Mouse (Mus musculus) heart, embryonic 15.5 days (tissue): ENCODE data around the gene Cyld. TPM values are rescaled to one million over a fixed set of nuclear protein-coding genes. Genes with fewer than 3 reads are reported as not detected.
"Not testable (repeated sequence)": the region's sequence is repeated elsewhere in the genome, so short reads cannot be mapped to it uniquely, and the experiment has no call there.

ENCODE experiments used
- ATAC-seq: fragments of 200-750 bp; cut with Nextera tagmentation; replicated peaks from 2 replicates; pipeline ENCODE4 v1.8.0; 2017; ENCODE audit warnings: low read depth, moderate TSS enrichment; ENCODE audit not compliant: insufficient number of reproducible peaks, insufficient read depth, low FRiP score
- H3K27ac ChIP-seq: fragments of 300-500 bp; sonication (generic); 2 replicates; pipeline ENCODE4 v1.5.1; 2015; ENCODE audit warnings: mild to moderate bottlenecking, inconsistent platforms
- H3K27me3 ChIP-seq: fragments of 300-500 bp; sonication (generic); 2 replicates; pipeline ENCODE4 v1.6.1; 2015; ENCODE audit warnings: inconsistent platforms
- H3K36me3 ChIP-seq: fragments of 300-500 bp; sonication (generic); 2 replicates; pipeline ENCODE4 v1.6.1; 2015; ENCODE audit warnings: mild to moderate bottlenecking, inconsistent platforms
- H3K4me1 ChIP-seq: fragments of 300-500 bp; sonication (generic); replicated peaks from 2 replicates; pipeline ENCODE4 v1.6.1; 2015; ENCODE audit warnings: inconsistent platforms
- H3K4me2 ChIP-seq: fragments of 300-500 bp; sonication (generic); 2 replicates; pipeline ENCODE4 v1.6.1; 2015; ENCODE audit warnings: inconsistent platforms, mild to moderate bottlenecking, moderate library complexity
- H3K4me3 ChIP-seq: fragments of 300-500 bp; sonication (generic); 2 replicates; pipeline ENCODE4 v1.5.1; 2015; ENCODE audit warnings: mild to moderate bottlenecking, inconsistent platforms
- H3K9ac ChIP-seq: fragments of 300-500 bp; sonication (generic); 2 replicates; pipeline ENCODE4 v1.6.1; 2015; ENCODE audit warnings: mild to moderate bottlenecking, inconsistent platforms
- H3K9me3 ChIP-seq: fragments of 300-500 bp; sonication (generic); replicated peaks from 2 replicates; pipeline ENCODE4 v1.6.1; 2016; ENCODE audit warnings: inconsistent platforms
- WGBS: fragments of 180-500 bp; shearing (Covaris S2); methylation state at CpG from one replicate; pipeline ENCODE4 v1.1.7; 2015; ENCODE audit warnings: mixed read lengths; 5-methylcytosine and 5-hydroxymethylcytosine counted together
- polyA plus RNA-seq: library from polyadenylated mRNA; unstranded; fragments of >200 nt; fragmentation: Nextera tagmentation; extraction: Ambion mirVana; gene quantifications from 2 replicates; pipeline ENCODE4 v1.2.1, GENCODE M21; 2015

Cyld gene
- 10.1 and 11.9 TPM in 2 replicates for polyA plus RNA-seq

- WGBS, result under 1% methylated on average over 80 of the region's 80 CpGs
- H3K27me3 ChIP-seq, result no peaks in the 10 kb centered on the region
- peak within 1 kb of the TSS; percentile 76 for H3K4me2 ChIP-seq
These were observed at the start of gene Cyld for GRCm38 (mm10) chr8:88696721-88697641. Cyld (plus strand) TSS chr8:88697028.

DNA sequence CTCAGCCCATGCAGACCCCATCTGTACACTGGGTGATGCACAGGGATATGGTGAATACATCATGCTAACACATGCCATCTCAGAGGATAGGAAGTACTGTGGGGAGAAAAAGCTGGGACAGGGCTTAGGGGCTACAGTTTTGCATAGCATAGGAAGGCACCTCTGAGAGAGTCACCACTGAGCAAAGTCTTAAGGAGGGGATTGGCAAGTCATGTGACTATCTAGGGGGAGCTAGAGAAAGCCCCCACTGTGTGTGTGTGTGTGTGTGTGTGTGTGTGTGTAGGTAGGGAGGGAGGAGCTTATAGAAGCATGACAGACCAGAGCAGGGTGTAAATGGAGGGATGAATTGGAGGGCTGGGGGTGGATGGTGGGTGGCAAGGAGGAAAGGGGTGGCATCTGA is 48.5 kb upstream of the Cyld start:
- no peak for ATAC-seq
- no peak overlapping the region for H3K4me2 ChIP-seq
- peaks cover 21% of the 10 kb centered on the region for H3K27me3 ChIP-seq
- no peaks in the 10 kb centered on the region for H3K9me3 ChIP-seq
- H3K9ac ChIP-seq, result no peak overlapping the region
- no peak overlapping the region for H3K27ac ChIP-seq
- peaks cover 12% of the 10 kb centered on the region for H3K4me1 ChIP-seq
- H3K4me3 ChIP-seq, result no peak overlapping the region
- H3K36me3 ChIP-seq, result no peaks in the 10 kb centered on the region

More at GRCm38 (mm10) chr8:88696721-88697641, at the start of gene Cyld:
- no peaks in the 10 kb centered on the region for H3K36me3 ChIP-seq
- peaks cover 9% of the 10 kb centered on the region for H3K4me1 ChIP-seq
- H3K9me3 ChIP-seq, result no peaks in the 10 kb centered on the region
- H3K27ac ChIP-seq, result peak within 1 kb of the TSS; percentile 84
- ATAC-seq, result peak; percentile 99
- H3K4me3 ChIP-seq, result peak within 1 kb of the TSS; percentile 99
- H3K9ac ChIP-seq, result peak within 1 kb of the TSS; percentile 88

DNA sequence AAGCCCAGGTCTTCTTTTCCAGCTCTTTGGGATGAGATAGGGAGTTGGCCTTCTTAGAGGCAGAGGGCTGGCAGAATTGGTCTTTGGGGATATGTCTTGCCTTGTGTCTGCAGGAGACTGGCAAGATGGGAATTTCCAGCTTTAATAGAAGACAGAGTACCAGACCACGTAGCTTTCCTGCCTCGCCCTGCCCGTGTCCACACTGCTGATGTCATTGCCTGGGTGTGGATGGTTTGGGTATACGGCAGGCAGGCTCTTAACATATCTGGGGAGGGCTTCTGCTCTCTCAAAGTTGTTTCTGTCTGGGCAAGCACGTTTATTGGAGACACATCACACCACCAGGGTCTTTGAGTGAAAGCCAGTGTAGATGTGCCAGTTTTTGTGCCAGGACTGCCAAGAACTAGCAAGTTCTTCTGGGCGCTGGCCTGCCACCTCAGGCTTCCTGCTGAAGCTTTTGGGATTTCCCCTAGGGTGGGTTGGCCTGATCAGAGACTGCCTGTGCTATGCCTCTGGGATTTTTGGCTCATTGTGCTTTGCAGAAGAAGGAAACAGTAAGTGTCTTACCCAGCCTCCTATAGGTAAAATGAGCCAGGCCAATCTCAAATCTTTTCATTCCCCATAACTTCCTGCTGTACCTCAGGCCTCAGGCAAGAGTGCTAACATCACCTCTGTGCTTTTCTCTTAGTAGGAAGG is 46.7 kb upstream of the Cyld start:
- Histone ChIP-seq H3K27me3 (peaks cover 21% of the 10 kb centered on the region), H3K36me3 (no peaks in the 10 kb centered on the region), H3K9me3 (no peaks in the 10 kb centered on the region), H3K4me2 (no peak overlapping the region), H3K4me3 (no peak overlapping the region), H3K27ac (no peak overlapping the region), H3K9ac (no peak overlapping the region), H3K4me1 (peaks cover 12% of the 10 kb centered on the region)
- WGBS, result 69% methylated on average over 6 of the region's 6 CpGs
- ATAC-seq, result no peak

DNA sequence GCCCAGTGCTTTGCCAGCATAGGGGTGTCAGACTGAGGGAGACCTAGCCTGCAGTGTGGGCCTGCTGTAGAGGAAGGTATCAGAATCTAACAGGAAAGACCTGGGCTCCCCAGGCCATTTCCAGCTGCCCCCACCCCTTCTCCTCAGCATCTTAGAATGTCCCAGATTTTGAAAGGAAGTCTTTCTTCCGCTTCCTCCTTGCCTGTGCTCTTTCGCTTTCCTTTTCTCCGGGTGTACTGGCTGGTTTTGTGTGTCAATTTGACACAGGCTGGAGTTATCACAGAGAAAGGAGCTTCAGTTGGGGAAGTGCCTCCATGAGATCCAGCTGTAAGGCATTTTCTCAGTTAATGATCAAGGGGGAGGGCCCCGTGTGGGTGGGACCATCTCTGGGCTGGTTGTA is 45.7 kb upstream of the Cyld start:
- H3K27ac ChIP-seq, H3K36me3 ChIP-seq, H3K9me3 ChIP-seq, H3K4me3 ChIP-seq, H3K9ac ChIP-seq, ATAC-seq, H3K4me2 ChIP-seq: not testable (repeated sequence)
- Histone ChIP-seq H3K4me1 (peaks cover 12% of the 10 kb centered on the region), H3K27me3 (peaks cover 21% of the 10 kb centered on the region)
- 52% methylated on average over 4 of the region's 4 CpGs for WGBS

DNA sequence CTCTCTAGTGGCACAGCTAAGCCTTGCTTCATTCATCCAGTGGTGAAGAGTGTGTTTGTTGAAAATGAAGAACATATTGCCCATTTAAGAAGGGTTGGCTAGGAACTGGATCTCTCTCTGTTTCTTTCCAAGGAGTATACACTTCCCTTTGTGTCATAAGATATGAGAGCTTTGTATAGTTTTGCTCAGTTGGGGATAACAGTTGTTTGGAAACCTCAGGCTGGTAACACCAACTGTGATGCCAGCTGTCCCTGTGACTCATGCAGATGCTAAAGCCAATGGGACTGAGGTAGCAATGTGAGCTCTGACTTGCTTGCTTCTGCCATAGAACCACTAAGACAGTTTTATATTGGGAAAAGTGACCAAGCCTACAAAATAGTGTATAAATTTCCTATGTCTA is 41.5 kb upstream of the Cyld start:
- Histone ChIP-seq H3K4me3 (no peak overlapping the region), H3K9ac (no peak overlapping the region), H3K9me3 (no peaks in the 10 kb centered on the region), H3K27ac (no peak overlapping the region), H3K4me1 (no peaks in the 10 kb centered on the region), H3K36me3 (no peaks in the 10 kb centered on the region), H3K27me3 (0 out of 2 replicates have a peak, but pooled peaks cover 5% of the 10 kb centered on the region), H3K4me2 (no peak overlapping the region)
- ATAC-seq, result no peak

- WGBS, result 84% methylated on average over 3 of the region's 3 CpGs
- Histone ChIP-seq H3K27me3 (peaks cover 5% of the 10 kb centered on the region; the same call in 1 of the 2 replicates), H3K27ac (no peak overlapping the region), H3K4me1 (0 out of 2 replicates have a peak, but pooled peaks cover 4% of the 10 kb centered on the region), H3K9me3 (no peaks in the 10 kb centered on the region), H3K9ac (no peak overlapping the region), H3K4me3 (no peak overlapping the region), H3K4me2 (no peak overlapping the region), H3K36me3 (no peaks in the 10 kb centered on the region)
- no peak for ATAC-seq
These were observed 37.0 kb upstream of the Cyld start for GRCm38 (mm10) chr8:88659873-88660272.

GRCm38 (mm10) chr8:88662401-88662821 is 34.4 kb upstream of the Cyld start:
- Histone ChIP-seq H3K27me3 (peaks cover 10% of the 10 kb centered on the region; the same call in 1 of the 2 replicates), H3K9me3 (no peaks in the 10 kb centered on the region), H3K9ac (no peak overlapping the region), H3K4me1 (0 out of 2 replicates have a peak, but pooled peaks cover 4% of the 10 kb centered on the region), H3K4me2 (no peak overlapping the region), H3K27ac (no peak overlapping the region), H3K36me3 (no peaks in the 10 kb centered on the region), H3K4me3 (no peak overlapping the region)
- 46% methylated on average over 6 of the region's 6 CpGs for WGBS
- ATAC-seq, result no peak; the same call in 1 of the 2 replicates

DNA sequence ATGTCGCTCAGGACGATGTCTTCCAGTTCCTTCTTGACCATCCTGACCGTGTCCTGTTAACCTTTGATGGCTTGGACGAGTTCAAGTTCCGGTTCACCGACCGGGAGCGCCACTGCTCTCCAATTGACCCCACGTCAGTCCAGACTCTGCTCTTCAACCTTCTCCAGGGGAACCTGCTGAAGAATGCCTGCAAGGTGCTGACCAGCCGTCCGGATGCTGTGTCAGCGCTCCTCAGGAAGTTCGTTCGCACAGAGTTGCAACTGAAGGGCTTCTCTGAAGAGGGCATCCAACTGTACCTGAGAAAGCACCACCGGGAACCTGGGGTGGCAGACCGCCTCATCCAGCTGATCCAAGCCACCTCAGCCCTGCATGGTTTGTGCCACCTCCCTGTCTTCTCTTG is 32.7 kb upstream of the Cyld start:
- Histone ChIP-seq H3K9ac (no peak overlapping the region), H3K4me1 (0 out of 2 replicates have a peak, but pooled peaks cover 4% of the 10 kb centered on the region), H3K27me3 (peaks cover 10% of the 10 kb centered on the region; the same call in 1 of the 2 replicates), H3K36me3 (no peaks in the 10 kb centered on the region), H3K27ac (no peak overlapping the region), H3K9me3 (no peaks in the 10 kb centered on the region), H3K4me3 (no peak overlapping the region), H3K4me2 (no peak overlapping the region)
- no peak for ATAC-seq
- 82% methylated on average over 16 of the region's 16 CpGs for WGBS

DNA sequence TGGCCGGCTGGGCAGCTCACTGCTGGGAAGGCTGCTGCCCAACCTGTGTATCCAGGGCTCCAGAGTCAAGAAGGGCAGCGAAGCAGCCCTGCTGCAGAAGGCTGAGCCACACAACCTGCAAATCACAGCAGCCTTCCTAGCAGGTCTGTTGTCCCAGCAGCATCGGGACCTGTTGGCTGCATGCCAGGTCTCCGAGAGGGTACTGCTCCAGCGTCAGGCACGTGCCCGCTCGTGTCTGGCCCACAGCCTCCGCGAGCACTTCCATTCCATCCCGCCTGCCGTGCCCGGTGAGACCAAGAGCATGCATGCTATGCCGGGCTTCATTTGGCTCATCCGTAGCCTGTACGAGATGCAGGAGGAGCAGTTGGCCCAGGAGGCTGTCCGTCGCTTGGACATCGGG is 31.9 kb upstream of the Cyld start:
- Histone ChIP-seq H3K9me3 (no peaks in the 10 kb centered on the region), H3K4me2 (no peak overlapping the region), H3K4me1 (0 out of 2 replicates have a peak, but pooled peaks cover 4% of the 10 kb centered on the region), H3K36me3 (no peaks in the 10 kb centered on the region), H3K9ac (no peak overlapping the region), H3K27me3 (peaks cover 10% of the 10 kb centered on the region; the same call in 1 of the 2 replicates), H3K27ac (no peak overlapping the region), H3K4me3 (no peak overlapping the region)
- 72% methylated on average over 19 of the region's 19 CpGs for WGBS
- ATAC-seq, result no peak

DNA sequence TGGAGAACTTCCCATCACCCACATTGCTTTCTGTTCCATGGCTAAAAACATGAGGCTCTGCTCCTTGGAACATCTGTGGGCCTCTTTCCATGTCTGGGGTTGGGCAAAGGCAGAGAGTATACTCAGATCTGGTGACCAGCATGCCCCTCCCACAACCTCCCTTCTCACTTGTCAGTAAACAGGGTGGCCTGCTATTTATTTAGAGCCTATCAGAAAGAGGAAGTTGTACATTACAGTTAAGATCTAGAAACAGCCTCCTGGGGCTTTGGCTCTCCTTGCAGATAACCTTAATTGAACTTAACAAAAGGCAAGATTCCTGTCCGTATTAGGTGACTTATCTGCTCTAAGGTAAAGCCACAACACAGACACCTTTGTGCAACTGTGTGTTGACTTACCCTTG is 30.4 kb upstream of the Cyld start:
- no peak overlapping the region for H3K9ac ChIP-seq
- peaks cover 10% of the 10 kb centered on the region; the same call in 1 of the 2 replicates for H3K27me3 ChIP-seq
- no peaks in the 10 kb centered on the region for H3K9me3 ChIP-seq
- H3K4me2 ChIP-seq, result no peak overlapping the region
- H3K4me1 ChIP-seq, result 0 out of 2 replicates have a peak, but pooled peaks cover 4% of the 10 kb centered on the region
- no peak for ATAC-seq
- H3K36me3 ChIP-seq, result no peaks in the 10 kb centered on the region
- H3K27ac ChIP-seq, result no peak overlapping the region
- WGBS, result 42% methylated on average over 1 of the region's 1 CpGs
- H3K4me3 ChIP-seq, result no peak overlapping the region

DNA sequence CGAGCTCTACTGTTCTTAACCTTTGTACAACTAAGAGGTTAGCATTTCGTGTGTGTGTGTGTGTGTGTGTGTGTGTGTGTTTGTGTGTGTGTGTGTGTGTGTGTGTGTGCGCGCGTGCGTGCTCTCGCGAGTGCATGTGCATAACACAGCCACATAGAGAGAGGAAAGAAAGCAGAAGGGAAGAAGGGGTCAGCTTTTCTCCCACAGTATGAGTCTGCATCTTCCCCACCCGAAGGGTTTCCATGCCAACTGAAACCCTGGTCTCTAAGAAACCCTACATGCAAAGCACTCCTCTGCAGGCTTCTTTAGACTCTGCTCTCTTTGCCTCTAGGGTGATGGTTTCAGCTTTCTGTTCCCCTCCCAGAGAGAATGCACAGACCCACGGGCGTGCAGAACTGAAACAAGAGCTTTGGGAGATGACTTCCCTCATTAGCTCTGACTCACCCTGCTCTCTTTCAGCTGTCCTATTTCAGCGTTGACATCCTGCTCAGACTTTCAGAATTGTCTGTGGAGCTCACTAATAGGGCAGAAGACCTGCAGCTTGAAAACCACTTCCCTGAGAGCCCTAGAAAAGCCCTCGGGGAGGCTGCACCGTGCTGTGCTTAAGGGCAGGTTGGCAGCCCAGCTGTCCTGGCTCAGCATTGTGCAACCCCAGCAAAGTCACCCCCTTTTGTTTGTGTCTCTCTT is 28.3 kb upstream of the Cyld start:
- Histone ChIP-seq H3K4me1 (0 out of 2 replicates have a peak, but pooled peaks cover 4% of the 10 kb centered on the region), H3K27me3 (peaks cover 10% of the 10 kb centered on the region; the same call in 1 of the 2 replicates), H3K4me3 (no peak overlapping the region), H3K27ac (no peak overlapping the region), H3K9me3 (no peaks in the 10 kb centered on the region), H3K9ac (no peak overlapping the region), H3K4me2 (no peak overlapping the region), H3K36me3 (no peaks in the 10 kb centered on the region)
- WGBS, result 64% methylated on average over 14 of the region's 14 CpGs
- ATAC-seq, result no peak
